Mouse (Mus musculus): Measurements from ENCODE around the gene Sash3. TPM values are rescaled to one million over a fixed set of nuclear protein-coding genes. Genes with fewer than 3 reads are reported as not detected.
"Not testable (repeated sequence)": the region's sequence is repeated elsewhere in the genome, so short reads cannot be mapped to it uniquely, and the experiment has no call there.

Sash3 gene
- polyA plus RNA-seq, 1 experiment from 2014 or later: 1.2 TPM

- Histone ChIP-seq H3K4me2 (ENCODE audit: low read length) (no peak overlapping the region), H3K27me3 (ENCODE audit: control insufficient read depth, insufficient read depth, low read length) (no peaks in the 10 kb centered on the region), H3K4me3 (replicated peaks; ENCODE audit: low read depth, low read length) (no peak overlapping the region), H3K27ac (replicated peaks; ENCODE audit: low read depth, low read length) (no peak overlapping the region), H3K9ac (replicated peaks; ENCODE audit: low read length) (no peak overlapping the region), H3K36me3 (ENCODE audit: control insufficient read depth, insufficient read depth, low read length) (no peaks in the 10 kb centered on the region), H3K4me1 (ENCODE audit: control insufficient read depth, insufficient read depth, low read length) (peaks cover 11% of the 10 kb centered on the region; the same call in 1 of the 2 replicates), H3K9me3 (ENCODE audit: control insufficient read depth, low read length) (no peaks in the 10 kb centered on the region)
- DNase-seq: no peak
- 82% methylated on average over 6 of the region's 6 CpGs for WGBS
- ATAC-seq (ENCODE audit: low FRiP score, low TSS enrichment): no peak
These were observed 58.2 kb downstream of the Sash3 start for GRCm38 (mm10) chrX:48204469-48204868.

- Histone ChIP-seq H3K9ac (replicated peaks; ENCODE audit: low read length) (peak overlapping the region; percentile 66), H3K27me3 (ENCODE audit: control insufficient read depth, insufficient read depth, low read length) (no peaks in the 10 kb centered on the region), H3K4me1 (ENCODE audit: control insufficient read depth, insufficient read depth, low read length) (peaks cover 11% of the 10 kb centered on the region; the same call in 1 of the 2 replicates), H3K27ac (replicated peaks; ENCODE audit: low read depth, low read length) (peak overlapping the region; percentile 81), H3K9me3 (ENCODE audit: control insufficient read depth, low read length) (no peaks in the 10 kb centered on the region), H3K4me2 (ENCODE audit: low read length) (peak overlapping the region; percentile 59), H3K4me3 (replicated peaks; ENCODE audit: low read depth, low read length) (peak overlapping the region; percentile 55), H3K36me3 (ENCODE audit: control insufficient read depth, insufficient read depth, low read length) (no peaks in the 10 kb centered on the region)
- ATAC-seq (ENCODE audit: low FRiP score, low TSS enrichment) (peak; percentile 85), DNase-seq (peak; percentile 70)
- WGBS: 15% methylated on average over 36 of the region's 36 CpGs
These were observed 61.7 kb downstream of the Sash3 start for GRCm38 (mm10) chrX:48207761-48208487.

GRCm38 (mm10) chrX:48208519-48209185, 62.4 kb downstream of the Sash3 start, which contains the start of gene Zdhhc9:
TSS of gene Zdhhc9 (minus strand) at chrX:48208878.
- H3K4me2 ChIP-seq (ENCODE audit: low read length): peak within 1 kb of the TSS; percentile 59
- H3K36me3 ChIP-seq (ENCODE audit: control insufficient read depth, insufficient read depth, low read length): no peaks in the 10 kb centered on the region
- H3K9ac ChIP-seq (replicated peaks; ENCODE audit: low read length): peak within 1 kb of the TSS; percentile 66
- no peaks in the 10 kb centered on the region for H3K27me3 ChIP-seq (ENCODE audit: control insufficient read depth, insufficient read depth, low read length)
- peaks cover 11% of the 10 kb centered on the region; the same call in 1 of the 2 replicates for H3K4me1 ChIP-seq (ENCODE audit: control insufficient read depth, insufficient read depth, low read length)
- DNase-seq: peak; percentile 93
- H3K9me3 ChIP-seq (ENCODE audit: control insufficient read depth, low read length): no peaks in the 10 kb centered on the region
- WGBS: 21% methylated on average over 34 of the region's 34 CpGs
- ATAC-seq (ENCODE audit: low FRiP score, low TSS enrichment): peak; percentile 98
- H3K4me3 ChIP-seq (replicated peaks; ENCODE audit: low read depth, low read length): peak within 1 kb of the TSS; percentile 55
- H3K27ac ChIP-seq (replicated peaks; ENCODE audit: low read depth, low read length): peak within 1 kb of the TSS; percentile 81

- ATAC-seq (ENCODE audit: low FRiP score, low TSS enrichment); H3K27me3 ChIP-seq (ENCODE audit: control insufficient read depth, insufficient read depth, low read length); H3K36me3 ChIP-seq (ENCODE audit: control insufficient read depth, insufficient read depth, low read length); H3K4me3 ChIP-seq (replicated peaks; ENCODE audit: low read depth, low read length); H3K27ac ChIP-seq (replicated peaks; ENCODE audit: low read depth, low read length); DNase-seq; H3K4me2 ChIP-seq (ENCODE audit: low read length); H3K9ac ChIP-seq (replicated peaks; ENCODE audit: low read length); H3K9me3 ChIP-seq (ENCODE audit: control insufficient read depth, low read length): not testable (repeated sequence)
- 90% methylated on average over 2 of the region's 4 CpGs for WGBS
- peaks cover 11% of the 10 kb centered on the region; the same call in 1 of the 2 replicates for H3K4me1 ChIP-seq (ENCODE audit: control insufficient read depth, insufficient read depth, low read length)
These were observed 63.5 kb downstream of the Sash3 start for GRCm38 (mm10) chrX:48209746-48210145.

Other genes with a start within 250 kb of the Sash3 start
- 29.4 and 36.8 TPM in 2 replicates for gene Ocrl, start 234.0 kb upstream of the Sash3 start, polyA plus RNA-seq (2014; fragmentation: Nextera tagmentation; extraction: Ambion mirVana)
- 1.8 and 2.3 TPM in 2 replicates for gene Apln, start 111.6 kb upstream of the Sash3 start, polyA plus RNA-seq (2014; fragmentation: Nextera tagmentation; extraction: Ambion mirVana)
- gene Xpnpep2, start 37.7 kb upstream of the Sash3 start, polyA plus RNA-seq (2014; fragmentation: Nextera tagmentation; extraction: Ambion mirVana): 0.08 and 0.75 TPM in 2 replicates
- 7.8 and 12.5 TPM in 2 replicates for gene Zdhhc9, start 62.4 kb downstream of the Sash3 start, polyA plus RNA-seq (2014; fragmentation: Nextera tagmentation; extraction: Ambion mirVana)
- gene Utp14a, start 110.4 kb downstream of the Sash3 start, polyA plus RNA-seq (2014; fragmentation: Nextera tagmentation; extraction: Ambion mirVana): 14.3 and 16.6 TPM in 2 replicates
- gene Bcorl1, start 194.9 kb downstream of the Sash3 start, polyA plus RNA-seq (2014; fragmentation: Nextera tagmentation; extraction: Ambion mirVana): 7.8 and 7.9 TPM in 2 replicates